Mouse (Mus musculus): ENCODE measurements around the gene Btd. TPM values are rescaled to one million over a fixed set of nuclear protein-coding genes. Genes with fewer than 3 reads are reported as not detected.

Btd gene
- 23.7 TPM for polyA plus RNA-seq (2017; shearing (Covaris generic))

GRCm38 (mm10) chr14:31640890-31641505 is at the start of gene Btd, which contains the start of gene Hacl1:
TSS of gene Btd (plus strand) at chr14:31641028.
TSS of gene Hacl1 (minus strand) at chr14:31641286.

GRCm38 (mm10) chr14:31591243-31591642 is 49.6 kb upstream of the Btd start, which contains the start of gene Colq:
TSS of gene Colq (minus strand) at chr14:31591343.

GRCm38 (mm10) chr14:31640346-31640889 is 410 bp upstream of the Btd start, which contains the start of gene Gm49387:
TSS of gene Gm49387 (minus strand) at chr14:31640878.

Other genes with a start within 250 kb of the Btd start
- 78.9 TPM for gene Sh3bp5, start 204.9 kb upstream of the Btd start, polyA plus RNA-seq (2017; shearing (Covaris generic))
- gene Eaf1, start 146.6 kb upstream of the Btd start, polyA plus RNA-seq (2017; shearing (Covaris generic)): 36.0 TPM
- gene Mettl6, start 146.0 kb upstream of the Btd start, polyA plus RNA-seq (2017; shearing (Covaris generic)): 55.0 TPM
- 17.5 TPM for gene Colq, start 49.7 kb upstream of the Btd start, polyA plus RNA-seq (2017; shearing (Covaris generic))
- not detected for gene Gm49387, start 150 bp upstream of the Btd start, polyA plus RNA-seq (2017; shearing (Covaris generic))
- 27.0 TPM for gene Hacl1, start 258 bp downstream of the Btd start, polyA plus RNA-seq (2017; shearing (Covaris generic))
- 17.7 TPM for gene Ankrd28, start 189.6 kb downstream of the Btd start, polyA plus RNA-seq (2017; shearing (Covaris generic))

Measured in CD4-positive, CD25-positive, alpha-beta regulatory T cell (primary cell).